Mouse (Mus musculus) testis, adult 2 months (tissue): ENCODE results near the gene AI661453. TPM values are rescaled to one million over a fixed set of nuclear protein-coding genes. Genes with fewer than 3 reads are reported as not detected.

ENCODE experiments used
- H3K27ac ChIP-seq: fragments of 200-500 bp; 2 replicates; pipeline ENCODE4 v1.5.1; 2012; ENCODE audit warnings: low read depth, low read length; ENCODE audit not compliant: control insufficient read depth, insufficient read depth
- H3K27me3 ChIP-seq: fragments of 200-500 bp; 2 replicates; pipeline ENCODE4 v1.6.1; 2012; ENCODE audit warnings: mild to moderate bottlenecking, low read length, moderate library complexity; ENCODE audit not compliant: control insufficient read depth, insufficient read depth
- H3K36me3 ChIP-seq: fragments of 200-500 bp; 2 replicates; pipeline ENCODE4 v1.6.1; 2012; ENCODE audit warnings: mild to moderate bottlenecking, low read length; ENCODE audit not compliant: control insufficient read depth, insufficient read depth
- H3K4me1 ChIP-seq: fragments of 200-500 bp; 2 replicates; pipeline ENCODE4 v1.6.1; 2012; ENCODE audit warnings: low read length; ENCODE audit not compliant: control insufficient read depth, insufficient read depth
- H3K4me3 ChIP-seq: fragments of 200-500 bp; 2 replicates; pipeline ENCODE4 v1.5.1; 2012; ENCODE audit warnings: low read depth, mild to moderate bottlenecking, low read length, moderate library complexity, mixed read lengths; ENCODE audit not compliant: control insufficient read depth
- CTCF ChIP-seq: fragments of 200-500 bp; IDR thresholded peaks from 2 replicates; pipeline ENCODE4 v1.5.1; 2012; ENCODE audit warnings: low read depth, mild to moderate bottlenecking, inconsistent platforms, low read length, moderate library complexity; ENCODE audit not compliant: control insufficient read depth, insufficient read depth, insufficient replicate concordance
- POLR2A ChIP-seq: fragments of 200-500 bp; IDR thresholded peaks from 2 replicates; pipeline ENCODE4 v1.6.1; 2012; ENCODE audit warnings: low read depth, mild to moderate bottlenecking, inconsistent platforms, low read length, moderate library complexity; ENCODE audit not compliant: control insufficient read depth
- polyA plus RNA-seq: library from polyadenylated mRNA; depleted of rRNA; stranded (reverse); fragments of >200 nt; gene quantifications from 2 replicates; pipeline ENCODE4 v1.2.3, GENCODE M21; 2012

Gene AI661453
- polyA plus RNA-seq, 1 experiment = 0.53 TPM

DNA sequence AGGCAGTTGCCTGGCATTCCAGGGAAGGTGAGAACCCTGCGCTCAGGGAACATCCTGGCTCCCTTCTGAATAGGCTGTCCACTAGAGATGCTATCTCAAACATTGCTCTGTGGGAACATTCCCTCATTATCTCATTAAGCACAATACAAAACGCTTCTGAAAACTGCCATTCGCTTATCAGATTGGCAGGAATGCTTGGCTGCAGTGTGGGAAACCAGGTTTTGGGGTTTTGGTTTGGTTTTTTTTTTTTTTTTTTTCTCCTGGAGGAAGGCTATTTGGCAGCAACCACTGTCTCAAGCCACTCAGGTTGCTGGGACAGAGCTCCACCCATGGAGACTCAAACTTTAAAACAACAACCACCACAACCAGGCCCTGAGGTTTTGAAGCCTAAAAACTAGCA lies 43.5 kb downstream of the AI661453 start:
- H3K27ac ChIP-seq = no peak overlapping the region
- no peaks in the 10 kb centered on the region for H3K36me3 ChIP-seq
- peaks cover 2% of the 10 kb centered on the region for H3K4me1 ChIP-seq
- H3K27me3 ChIP-seq = no peaks in the 10 kb centered on the region
- no peak overlapping the region for H3K4me3 ChIP-seq
- TF ChIP-seq CTCF (no peak), POLR2A (no peak)

GRCm38 (mm10) chr17:47482401-47482800 lies 46.0 kb downstream of the AI661453 start:
- H3K27ac ChIP-seq = no peak overlapping the region
- TF ChIP-seq POLR2A (no peak), CTCF (peak; percentile 80; the same call in 1 of the 2 replicates)
- no peaks in the 10 kb centered on the region for H3K27me3 ChIP-seq
- peaks cover 5% of the 10 kb centered on the region for H3K4me1 ChIP-seq
- no peaks in the 10 kb centered on the region for H3K36me3 ChIP-seq
- no peak overlapping the region for H3K4me3 ChIP-seq

GRCm38 (mm10) chr17:47484241-47484921 lies 48.0 kb downstream of the AI661453 start:
- H3K36me3 ChIP-seq = peaks cover 1% of the 10 kb centered on the region
- TF ChIP-seq CTCF = no peak
- TF ChIP-seq POLR2A = no peak

DNA sequence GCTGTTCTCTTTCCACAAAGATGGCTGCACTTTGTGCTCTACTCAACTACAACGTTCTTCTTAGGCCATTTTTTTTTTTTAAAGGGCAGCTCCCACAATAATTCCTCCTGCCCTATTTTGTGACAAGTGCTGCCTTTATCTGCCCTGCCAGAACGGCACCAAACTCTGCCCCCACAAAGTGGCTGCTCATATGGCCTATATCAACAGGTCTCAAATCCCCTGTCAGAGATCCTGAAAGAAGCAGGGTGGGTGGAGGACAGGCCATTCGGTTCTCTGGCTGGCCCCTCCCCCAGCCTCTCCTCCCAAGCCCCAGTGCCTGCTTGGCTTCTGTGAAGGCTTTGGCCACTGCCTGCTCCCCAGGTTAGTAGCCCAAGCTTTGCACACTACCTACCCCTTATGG lies 48.6 kb downstream of the AI661453 start:
- Histone ChIP-seq H3K27me3 (no peaks in the 10 kb centered on the region), H3K4me1 (peaks cover 5% of the 10 kb centered on the region), H3K27ac (no peak overlapping the region), H3K4me3 (no peak overlapping the region), H3K36me3 (peaks cover 1% of the 10 kb centered on the region)
- TF ChIP-seq CTCF = no peak
- no peak for TF ChIP-seq POLR2A

More at GRCm38 (mm10) chr17:47484241-47484921, 48.0 kb downstream of the AI661453 start:
- Histone ChIP-seq H3K27ac (no peak overlapping the region), H3K4me3 (no peak overlapping the region), H3K27me3 (no peaks in the 10 kb centered on the region), H3K4me1 (peaks cover 5% of the 10 kb centered on the region)

DNA sequence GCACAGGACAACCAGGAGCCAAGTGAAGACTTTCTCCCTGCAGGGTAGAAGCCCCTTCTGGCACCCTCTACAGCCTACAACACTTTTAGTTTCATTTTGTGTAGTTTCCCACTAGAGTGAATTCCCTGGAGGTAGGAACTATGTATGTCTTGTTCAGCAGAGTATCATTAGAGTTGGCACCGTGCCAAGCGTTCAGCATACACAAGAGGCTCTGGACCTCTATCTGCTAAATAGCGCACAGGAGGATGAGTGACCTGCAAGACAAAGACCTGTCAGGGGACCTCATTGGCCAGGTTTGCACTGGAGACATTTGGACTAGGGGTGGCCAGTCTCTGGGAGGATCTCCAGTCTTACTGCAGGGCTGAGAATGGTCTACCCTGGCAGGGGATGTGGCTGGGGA lies 49.4 kb downstream of the AI661453 start:
- Histone ChIP-seq H3K27me3 (no peaks in the 10 kb centered on the region), H3K27ac (no peak overlapping the region), H3K4me1 (peaks cover 5% of the 10 kb centered on the region), H3K36me3 (peaks cover 1% of the 10 kb centered on the region), H3K4me3 (no peak overlapping the region)
- TF ChIP-seq CTCF (no peak), POLR2A (no peak)

GRCm38 (mm10) chr17:47490791-47491190 lies 54.4 kb downstream of the AI661453 start:
- H3K4me3 ChIP-seq = no peak overlapping the region
- TF ChIP-seq POLR2A (no peak), CTCF (no peak)
- no peaks in the 10 kb centered on the region for H3K4me1 ChIP-seq
- H3K36me3 ChIP-seq = peaks cover 6% of the 10 kb centered on the region
- no peak overlapping the region for H3K27ac ChIP-seq
- H3K27me3 ChIP-seq = no peaks in the 10 kb centered on the region

DNA sequence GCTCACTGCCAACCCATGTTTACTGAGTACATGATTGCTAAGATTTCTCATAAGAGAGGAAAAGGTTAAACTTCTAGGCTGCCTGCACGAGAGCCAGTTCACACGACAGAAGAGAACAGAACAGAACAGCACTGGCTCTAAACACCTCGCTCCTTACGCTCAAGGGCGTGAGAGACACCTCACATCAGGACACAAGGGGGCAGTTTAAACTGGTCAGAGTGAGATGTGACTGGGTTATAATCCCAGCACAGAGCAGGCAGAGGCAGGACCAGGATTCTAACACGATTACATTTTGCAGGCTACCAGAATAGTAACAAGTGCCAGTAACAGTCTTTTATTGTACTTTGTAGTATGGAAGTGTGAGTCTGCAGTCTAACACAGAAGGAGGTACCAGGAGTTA lies 56.3 kb downstream of the AI661453 start:
- no peak for TF ChIP-seq CTCF
- TF ChIP-seq POLR2A = no peak
- Histone ChIP-seq H3K27me3 (no peaks in the 10 kb centered on the region), H3K4me3 (no peak overlapping the region), H3K36me3 (peaks cover 7% of the 10 kb centered on the region), H3K4me1 (no peaks in the 10 kb centered on the region), H3K27ac (no peak overlapping the region)
